Mouse (Mus musculus) left cerebral cortex, adult 18-20 months (tissue): ENCODE measurements around the gene Snx13. TPM values are rescaled to one million over a fixed set of nuclear protein-coding genes. Genes with fewer than 3 reads are reported as not detected.

Experiments
- DNase-seq, 2 experiments: peaks; one replicate each; pipeline ENCODE4 v3.0.0; 2021 to 2022; ENCODE audit warnings: low spot score in 2 of 2, mixed read lengths in 1 of 2
- total RNA-seq, 2 experiments: library from RNA; stranded (reverse); gene quantifications; 2 replicates each; pipeline ENCODE4 v1.2.3; 2021

Snx13 gene
- total RNA-seq, 2 experiments from 2014 or later: 65.2 to 68.8 TPM

- no peak for DNase-seq
Measured at GRCm38 (mm10) chr12:35046310-35046998, 532 bp upstream of the Snx13 start.

GRCm38 (mm10) chr12:35047320-35048225, 587 bp downstream of the Snx13 start:
- DNase-seq: peak; percentile 35 to 60

GRCm38 (mm10) chr12:35048891-35049290, 1.9 kb downstream of the Snx13 start:
- no peak for DNase-seq

- DNase-seq: no peak
Measured at GRCm38 (mm10) chr12:35050501-35050900, 3.5 kb downstream of the Snx13 start.

- no peak for DNase-seq
Measured at GRCm38 (mm10) chr12:35050964-35051758, 4.2 kb downstream of the Snx13 start.

- no peak for DNase-seq
Measured at GRCm38 (mm10) chr12:35054420-35054819, 7.4 kb downstream of the Snx13 start.

GRCm38 (mm10) chr12:35055114-35056095, 8.4 kb downstream of the Snx13 start:
- DNase-seq: no peak

GRCm38 (mm10) chr12:35063697-35064468, 16.9 kb downstream of the Snx13 start:
- no peak for DNase-seq

- DNase-seq: no peak
Measured at GRCm38 (mm10) chr12:35067621-35068020, 20.6 kb downstream of the Snx13 start.

GRCm38 (mm10) chr12:35071336-35071735, 24.4 kb downstream of the Snx13 start:
- DNase-seq: no peak

GRCm38 (mm10) chr12:35072178-35072577, 25.2 kb downstream of the Snx13 start:
- DNase-seq: no peak

GRCm38 (mm10) chr12:35075993-35076392, 29.0 kb downstream of the Snx13 start:
- no peak for DNase-seq

- no peak for DNase-seq
Measured at GRCm38 (mm10) chr12:35123549-35123948, 76.6 kb downstream of the Snx13 start.

GRCm38 (mm10) chr12:35153186-35153585, 106.2 kb downstream of the Snx13 start:
- no peak for DNase-seq

GRCm38 (mm10) chr12:35154149-35154548, 107.2 kb downstream of the Snx13 start:
- DNase-seq: no peak

GRCm38 (mm10) chr12:35157237-35157636, 110.3 kb downstream of the Snx13 start:
- no peak for DNase-seq

GRCm38 (mm10) chr12:35161690-35162089, 114.7 kb downstream of the Snx13 start:
- no peak for DNase-seq

GRCm38 (mm10) chr12:35170275-35170674, 123.3 kb downstream of the Snx13 start:
- no peak for DNase-seq

GRCm38 (mm10) chr12:35175938-35176337, 129.0 kb downstream of the Snx13 start:
- DNase-seq: no peak
